Mouse (Mus musculus): ENCODE data around the gene Dhx8.

- TF ChIP-seq CTCF (conservative IDR thresholded peaks at IDR 0.05; ENCODE audit: low read length) (no peak), POU5F1 (IDR thresholded peaks at IDR 0.05; ENCODE audit: borderline replicate concordance, low read length) (no peak)
These were observed 52.6 kb downstream of the Dhx8 start, which contains the start of gene Etv4 for GRCm38 (mm10) chr11:101785143-101785851.
